Mouse (Mus musculus) C2C12 (cell line): ENCODE results near the gene Gpr146.

Experiments used
- CEBPB ChIP-seq: IDR thresholded peaks from one replicate; pipeline ENCODE4 v1.6.1; 2011; ENCODE audit warnings: low read depth, mild to moderate bottlenecking, control low read depth, moderate library complexity
- CTCF ChIP-seq: IDR thresholded peaks from one replicate; pipeline ENCODE4 v1.5.1; 2011; ENCODE audit not compliant: control insufficient read depth, insufficient read depth, insufficient read length
- MAX ChIP-seq: IDR thresholded peaks from one replicate; pipeline ENCODE4 v1.6.1; 2011; ENCODE audit warnings: mild to moderate bottlenecking, control low read depth
- USF1 ChIP-seq: IDR thresholded peaks from one replicate; pipeline ENCODE4 v1.6.1; 2011; ENCODE audit warnings: low read depth, mild to moderate bottlenecking, control low read depth, moderate library complexity

- TF ChIP-seq USF1 (no peak), CTCF (no peak), CEBPB (no peak), MAX (no peak)
These were observed 36.0 kb downstream of the Gpr146 start for GRCm38 (mm10) chr5:139413545-139413944.
